Mouse (Mus musculus) limb, embryonic 10.5 days (tissue): Measurements from ENCODE around the gene Rasgrf1. TPM values are rescaled to one million over a fixed set of nuclear protein-coding genes. Genes with fewer than 3 reads are reported as not detected.
"Not testable (repeated sequence)": the region's sequence is repeated elsewhere in the genome, so short reads cannot be mapped to it uniquely, and the experiment has no call there.

Source experiments
- DNase-seq: peaks from one replicate; pipeline ENCODE4 v3.0.0-alpha.2; 2017; ENCODE audit warnings: low spot score
- H3K27ac ChIP-seq: fragments of 300-500 bp; sonication (generic); 2 replicates; pipeline ENCODE4 v1.5.1; 2016; ENCODE audit warnings: mild to moderate bottlenecking
- H3K27me3 ChIP-seq: fragments of 300-500 bp; sonication (generic); 2 replicates; pipeline ENCODE4 v1.6.1; 2016; ENCODE audit warnings: low read depth, mild to moderate bottlenecking; ENCODE audit not compliant: poor library complexity, severe bottlenecking
- H3K36me3 ChIP-seq: fragments of 300-500 bp; sonication (generic); 2 replicates; pipeline ENCODE4 v1.6.1; 2016; ENCODE audit warnings: mild to moderate bottlenecking, moderate library complexity
- H3K4me1 ChIP-seq: fragments of 300-500 bp; sonication (generic); 2 replicates; pipeline ENCODE4 v1.6.1; 2016
- H3K4me3 ChIP-seq: fragments of 300-500 bp; sonication (generic); 2 replicates; pipeline ENCODE4 v1.5.1; 2016; ENCODE audit warnings: mild to moderate bottlenecking, moderate library complexity
- H3K9me3 ChIP-seq: fragments of 300-500 bp; sonication (generic); replicated peaks from 2 replicates; pipeline ENCODE4 v1.6.1; 2016; ENCODE audit warnings: mild to moderate bottlenecking
- WGBS: fragments of 180-500 bp; shearing (Covaris S2); methylation state at CpG from one replicate; pipeline ENCODE4 v1.1.7; 2016; 5-methylcytosine and 5-hydroxymethylcytosine counted together
- polyA plus RNA-seq: library from polyadenylated mRNA; unstranded; fragments of >200 nt; fragmentation: Nextera tagmentation; extraction: Ambion mirVana; gene quantifications from 2 replicates; pipeline ENCODE4 v1.2.1, GENCODE M21; 2016

Rasgrf1 gene
- polyA plus RNA-seq, 1 experiment from 2014 or later: 0.16 TPM

DNA sequence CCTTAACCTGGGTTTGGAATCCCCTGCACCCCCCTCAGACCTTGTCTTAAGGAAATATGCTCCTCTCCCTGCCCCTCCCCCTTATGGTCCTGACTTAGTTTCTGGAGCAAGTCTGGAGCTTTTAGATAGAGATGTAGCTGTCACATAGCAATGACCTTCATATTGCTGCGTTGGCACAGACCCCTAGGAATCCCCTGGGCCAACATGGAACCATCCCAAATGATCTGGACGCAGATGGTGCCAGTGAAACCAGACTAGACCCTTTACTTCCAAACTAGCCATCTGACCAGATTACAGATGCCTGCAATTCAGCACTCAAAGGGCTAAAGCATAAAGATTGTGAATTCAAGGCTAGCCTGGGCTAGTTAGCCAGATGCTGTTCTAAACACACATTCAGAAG, 147.0 kb downstream of the Rasgrf1 start:
- Histone ChIP-seq H3K27me3 (peaks cover 5% of the 10 kb centered on the region), H3K36me3 (no peaks in the 10 kb centered on the region), H3K4me1 (peaks cover 9% of the 10 kb centered on the region), H3K27ac (no peak overlapping the region), H3K4me3 (no peak overlapping the region), H3K9me3 (no peaks in the 10 kb centered on the region)
- WGBS: 89% methylated on average over 2 of the region's 2 CpGs
- no peak for DNase-seq

DNA sequence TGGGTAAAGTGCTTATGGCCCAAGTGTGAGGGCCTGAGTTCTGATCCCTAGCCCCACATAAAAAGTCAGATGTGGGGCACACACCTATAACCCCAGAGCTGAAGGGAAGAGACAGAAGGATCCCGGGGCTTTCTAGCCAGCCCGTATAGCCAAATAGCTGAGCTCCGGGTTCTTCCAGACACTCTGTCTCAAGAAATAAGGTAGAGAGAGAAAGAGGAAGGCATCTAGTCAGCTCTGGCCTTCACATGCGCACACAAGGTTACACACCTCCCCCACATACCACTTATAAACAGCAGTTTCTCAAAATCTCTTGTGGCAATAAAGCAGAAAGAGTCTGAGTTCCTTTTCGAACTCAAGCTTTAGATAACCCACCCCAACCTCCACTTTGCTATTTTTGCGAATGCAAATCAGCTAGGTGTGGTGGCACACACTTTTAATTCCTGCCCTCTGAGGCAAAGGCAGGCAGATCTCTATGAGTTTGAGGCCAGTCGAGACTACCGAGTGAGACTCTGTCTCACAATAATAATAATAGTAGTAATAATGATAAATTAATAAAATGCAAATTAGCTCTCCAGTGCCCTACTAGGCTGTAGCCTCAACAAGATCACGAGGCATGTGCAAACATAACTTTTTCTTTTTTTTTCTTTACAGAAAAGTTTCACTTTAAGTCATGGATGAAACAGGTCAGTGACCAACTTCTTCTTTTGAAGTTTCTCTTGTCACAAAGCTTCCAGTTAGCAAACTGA, 150.3 kb downstream of the Rasgrf1 start:
- Histone ChIP-seq H3K27ac (no peak overlapping the region), H3K9me3 (no peaks in the 10 kb centered on the region), H3K27me3 (peaks cover 5% of the 10 kb centered on the region), H3K36me3 (no peaks in the 10 kb centered on the region), H3K4me1 (no peaks in the 10 kb centered on the region), H3K4me3 (no peak overlapping the region)
- 89% methylated on average over 9 of the region's 9 CpGs for WGBS
- DNase-seq: no peak

DNA sequence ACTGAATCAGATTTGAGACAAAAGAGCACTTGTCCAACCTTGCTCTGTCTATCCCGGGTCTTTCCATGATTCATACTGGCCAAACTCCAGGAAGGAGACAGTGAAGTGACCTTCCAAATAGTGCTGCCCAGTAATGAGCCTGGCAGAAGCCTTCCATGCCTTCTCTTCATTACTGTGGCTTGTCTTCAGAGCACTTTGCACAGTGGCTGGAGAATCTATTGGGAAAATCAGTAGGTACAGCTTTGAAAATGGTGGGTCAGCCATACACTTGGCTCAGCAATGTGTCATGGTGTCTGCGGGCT, 150.8 kb downstream of the Rasgrf1 start:
- Histone ChIP-seq H3K9me3 (no peaks in the 10 kb centered on the region), H3K4me3 (no peak overlapping the region), H3K27ac (no peak overlapping the region), H3K36me3 (no peaks in the 10 kb centered on the region), H3K27me3 (peaks cover 5% of the 10 kb centered on the region), H3K4me1 (no peaks in the 10 kb centered on the region)
- no peak for DNase-seq
- WGBS: 95% methylated on average over 2 of the region's 2 CpGs

DNA sequence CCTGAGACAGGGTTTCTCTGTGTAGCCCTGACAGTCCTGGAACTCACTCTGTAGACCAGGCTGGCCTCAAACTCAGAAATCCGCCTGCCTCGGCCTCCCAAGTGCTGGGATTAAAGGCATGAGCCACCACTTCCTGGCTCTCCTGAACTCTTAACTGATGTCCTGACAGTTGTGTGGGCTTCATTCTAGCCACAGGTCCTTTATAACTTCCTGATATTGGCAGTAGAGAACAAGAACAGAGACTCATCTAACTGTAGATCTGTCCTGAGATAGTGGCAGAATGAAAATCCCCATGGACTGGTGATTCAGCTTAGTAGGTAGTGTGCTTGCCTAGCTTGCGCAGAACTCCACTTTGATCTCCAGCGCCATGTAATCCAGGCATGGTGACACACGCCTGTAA, 151.2 kb downstream of the Rasgrf1 start:
- not testable (repeated sequence) for H3K36me3 ChIP-seq, H3K9me3 ChIP-seq, H3K4me1 ChIP-seq, H3K27me3 ChIP-seq, H3K27ac ChIP-seq, DNase-seq, H3K4me3 ChIP-seq
- 91% methylated on average over 5 of the region's 5 CpGs for WGBS

DNA sequence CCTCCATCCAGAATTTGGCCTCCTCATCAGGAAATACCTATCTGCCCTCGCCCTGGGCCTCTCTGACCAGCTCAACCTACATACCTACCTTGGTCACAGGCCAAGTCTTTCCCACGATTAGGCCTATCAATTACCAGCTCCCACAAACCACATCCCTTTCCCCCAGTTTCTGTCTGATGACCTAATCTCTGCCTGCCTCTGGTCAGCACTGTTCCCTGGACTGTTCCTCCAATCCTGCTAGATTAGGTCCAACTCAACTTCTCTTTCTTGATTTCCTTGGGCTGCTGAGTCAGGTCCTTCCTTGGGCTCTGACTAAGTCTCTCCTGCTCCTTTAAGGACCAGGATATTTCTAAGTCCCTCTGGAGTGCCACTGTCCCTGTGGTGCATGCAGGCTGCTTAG, 157.6 kb downstream of the Rasgrf1 start:
- no peak overlapping the region for H3K4me3 ChIP-seq
- H3K27me3 ChIP-seq: no peaks in the 10 kb centered on the region
- no peaks in the 10 kb centered on the region for H3K4me1 ChIP-seq
- 87% methylated on average over 2 of the region's 2 CpGs for WGBS
- H3K27ac ChIP-seq: no peak overlapping the region
- DNase-seq: no peak
- no peaks in the 10 kb centered on the region for H3K36me3 ChIP-seq
- H3K9me3 ChIP-seq: no peaks in the 10 kb centered on the region

DNA sequence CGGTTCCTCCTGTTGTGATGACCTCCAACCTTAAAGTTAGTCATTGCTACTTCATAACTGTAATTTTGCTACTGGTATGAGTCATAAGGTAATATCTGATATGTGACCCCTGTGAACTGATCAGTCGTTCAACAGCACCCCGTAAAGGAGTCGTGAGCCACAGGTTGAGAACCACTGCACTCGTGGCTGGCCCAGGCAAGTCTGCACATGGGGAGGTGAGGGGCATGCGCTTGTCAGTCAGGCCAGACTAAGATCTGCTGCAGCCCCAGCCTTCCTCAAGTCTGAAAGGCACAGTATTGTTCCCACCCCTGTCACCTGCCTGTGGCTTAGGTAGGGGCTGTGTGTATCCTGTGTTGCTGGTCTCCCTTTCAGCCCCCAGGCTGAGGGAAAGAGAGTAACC, 159.1 kb downstream of the Rasgrf1 start:
- H3K36me3 ChIP-seq: no peaks in the 10 kb centered on the region
- no peak overlapping the region for H3K4me3 ChIP-seq
- 83% methylated on average over 6 of the region's 6 CpGs for WGBS
- no peak overlapping the region for H3K27ac ChIP-seq
- no peaks in the 10 kb centered on the region for H3K27me3 ChIP-seq
- no peaks in the 10 kb centered on the region for H3K4me1 ChIP-seq
- no peaks in the 10 kb centered on the region for H3K9me3 ChIP-seq
- DNase-seq: no peak

DNA sequence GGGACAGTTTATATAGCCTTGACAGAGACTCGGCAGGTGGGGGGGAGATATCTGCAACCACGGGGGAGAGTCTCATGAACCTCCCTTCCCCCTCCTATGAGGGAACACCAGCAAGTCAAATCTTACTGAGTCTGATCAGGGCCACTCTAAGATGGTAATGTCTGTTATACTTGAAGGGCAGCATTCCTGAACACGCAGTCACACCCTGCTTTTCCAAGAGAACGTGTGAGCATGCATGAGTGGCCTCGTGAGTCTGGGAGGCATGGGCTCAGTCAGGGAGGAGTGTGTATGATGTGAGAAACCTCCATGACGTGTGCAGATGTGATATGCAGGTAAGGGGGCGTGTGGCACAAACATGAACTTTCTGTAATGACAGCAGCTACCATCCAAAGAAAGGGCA, 159.8 kb downstream of the Rasgrf1 start:
- Histone ChIP-seq H3K27me3 (no peaks in the 10 kb centered on the region), H3K9me3 (no peaks in the 10 kb centered on the region), H3K4me3 (no peak overlapping the region), H3K4me1 (no peaks in the 10 kb centered on the region), H3K27ac (no peak overlapping the region), H3K36me3 (no peaks in the 10 kb centered on the region)
- DNase-seq: no peak
- 79% methylated on average over 7 of the region's 7 CpGs for WGBS

DNA sequence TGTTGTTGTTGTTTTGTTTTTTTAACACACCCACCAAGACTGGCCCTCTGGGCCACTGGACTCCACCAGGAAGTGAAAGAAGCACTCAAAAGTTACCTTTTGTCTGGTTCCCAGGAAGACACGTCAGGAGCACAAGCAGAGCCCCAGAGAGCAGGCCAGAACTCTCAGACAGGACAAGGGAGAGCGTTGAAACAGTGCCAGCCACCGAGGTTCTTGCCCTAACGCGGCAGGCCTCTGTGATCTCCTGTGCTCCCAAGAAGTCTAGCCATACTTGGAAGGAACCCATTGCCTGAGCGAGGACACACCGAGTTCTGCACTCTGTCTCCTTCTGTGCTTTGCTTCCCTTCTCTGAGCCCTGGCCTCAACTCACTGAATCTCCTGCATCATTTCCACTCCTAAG, 160.5 kb downstream of the Rasgrf1 start:
- Histone ChIP-seq H3K4me1 (no peaks in the 10 kb centered on the region), H3K27me3 (no peaks in the 10 kb centered on the region), H3K27ac (no peak overlapping the region), H3K36me3 (no peaks in the 10 kb centered on the region), H3K4me3 (no peak overlapping the region), H3K9me3 (no peaks in the 10 kb centered on the region)
- 86% methylated on average over 7 of the region's 7 CpGs for WGBS
- no peak for DNase-seq

DNA sequence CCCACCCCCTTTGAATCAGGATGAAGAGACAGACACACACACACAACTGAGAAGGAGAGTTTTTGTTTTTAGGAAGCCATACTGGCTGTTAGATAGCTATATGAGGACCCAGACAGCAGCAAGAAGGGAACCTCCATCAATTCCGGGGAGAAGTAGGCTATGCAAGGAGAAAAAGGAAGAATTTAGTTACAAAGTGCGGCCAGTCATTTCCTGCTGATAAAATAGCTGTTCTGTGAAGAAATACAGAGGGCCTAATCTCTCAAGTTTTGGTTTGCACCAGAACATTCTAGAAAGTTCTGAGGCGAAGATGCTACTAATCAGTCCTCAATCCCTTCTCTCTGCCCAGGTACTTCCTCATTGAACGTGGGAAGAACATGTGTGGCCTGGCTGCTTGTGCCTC, 165.6 kb downstream of the Rasgrf1 start:
- Histone ChIP-seq H3K9me3 (no peaks in the 10 kb centered on the region), H3K27ac (no peak overlapping the region), H3K36me3 (no peaks in the 10 kb centered on the region), H3K27me3 (no peaks in the 10 kb centered on the region), H3K4me3 (no peak overlapping the region), H3K4me1 (no peaks in the 10 kb centered on the region)
- 80% methylated on average over 4 of the region's 4 CpGs for WGBS
- no peak for DNase-seq

DNA sequence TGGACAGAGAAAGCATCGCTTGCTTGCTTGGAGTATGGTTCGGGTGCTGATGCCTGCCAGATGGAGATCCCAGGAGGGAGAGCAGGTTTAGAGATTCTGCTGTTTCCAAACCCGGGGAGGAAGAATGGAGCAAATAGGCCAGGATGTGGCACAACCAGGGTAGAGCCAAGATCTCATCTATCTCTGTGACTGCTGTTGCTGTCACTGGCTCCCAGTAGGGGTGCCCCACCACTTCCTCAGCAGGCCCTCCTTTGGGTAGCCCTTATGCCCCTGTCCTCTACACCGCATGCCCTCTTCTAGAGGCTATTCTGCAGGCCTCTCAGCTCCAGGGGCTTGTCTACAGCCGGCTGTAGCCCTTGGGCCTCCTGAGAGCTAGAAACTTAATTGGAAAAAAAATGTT, 166.4 kb downstream of the Rasgrf1 start:
- no peak overlapping the region for H3K27ac ChIP-seq
- H3K4me3 ChIP-seq: no peak overlapping the region
- H3K36me3 ChIP-seq: no peaks in the 10 kb centered on the region
- no peaks in the 10 kb centered on the region for H3K4me1 ChIP-seq
- 93% methylated on average over 5 of the region's 5 CpGs for WGBS
- no peaks in the 10 kb centered on the region for H3K9me3 ChIP-seq
- no peaks in the 10 kb centered on the region for H3K27me3 ChIP-seq
- no peak for DNase-seq

Other genes with a start within 250 kb of the Rasgrf1 start
- gene Tmed3, start 204.8 kb upstream of the Rasgrf1 start, polyA plus RNA-seq: 38.9 and 50.1 TPM in 2 replicates
- not detected in 2 replicates for gene Ankrd34c, start 171.4 kb upstream of the Rasgrf1 start, polyA plus RNA-seq
- 7.5 and 12.1 TPM in 2 replicates for gene Ctsh, start 144.2 kb downstream of the Rasgrf1 start, polyA plus RNA-seq
- gene Morf4l1, start 204.9 kb downstream of the Rasgrf1 start, polyA plus RNA-seq: 432 and 482 TPM in 2 replicates